Mouse (Mus musculus) CH12.LX (cell line): ENCODE data around the gene Entpd1.

Experiments
- CTCF ChIP-seq, 2 experiments: IDR thresholded peaks in 1 of 2; conservative IDR thresholded peaks in 1 of 2; 2 replicates each; pipeline ENCODE4 v1.5.1; 2011 to 2012; ENCODE audit warnings: low read depth in 2 of 2, low read length in 2 of 2, improper control_type of control experiment in 1 of 2, inconsistent platforms in 1 of 2, mild to moderate bottlenecking in 1 of 2, moderate library complexity in 1 of 2
- E2F4 ChIP-seq: IDR thresholded peaks from 2 replicates; pipeline ENCODE4 v1.6.1; 2011; ENCODE audit warnings: low read depth, low read length, improper control_type of control experiment; ENCODE audit not compliant: insufficient replicate concordance
- ETS1 ChIP-seq: conservative IDR thresholded peaks from 2 replicates; pipeline ENCODE4 v1.6.1; 2012; ENCODE audit warnings: low read depth, mild to moderate bottlenecking, inconsistent platforms, low read length, improper control_type of control experiment, moderate library complexity
- HCFC1 ChIP-seq: IDR thresholded peaks from 2 replicates; pipeline ENCODE4 v1.6.1; 2012; ENCODE audit warnings: low read depth, mild to moderate bottlenecking, inconsistent platforms, low read length, improper control_type of control experiment
- KAT2A ChIP-seq: IDR thresholded peaks from 2 replicates; pipeline ENCODE4 v1.6.1; 2012; ENCODE audit warnings: low read length, improper control_type of control experiment, inconsistent platforms; ENCODE audit not compliant: insufficient replicate concordance
- MAX ChIP-seq: IDR thresholded peaks from 2 replicates; pipeline ENCODE4 v1.6.1; 2011; ENCODE audit warnings: low read length, improper control_type of control experiment
- MEF2A ChIP-seq: IDR thresholded peaks from 2 replicates; pipeline ENCODE4 v1.6.1; 2014; ENCODE audit warnings: low read depth, mild to moderate bottlenecking, inconsistent platforms, low read length, improper control_type of control experiment, borderline replicate concordance
- MXI1 ChIP-seq: IDR thresholded peaks from 2 replicates; pipeline ENCODE4 v1.6.1; 2011; ENCODE audit warnings: mild to moderate bottlenecking, low read depth, low read length, improper control_type of control experiment
- MYC ChIP-seq: IDR thresholded peaks from 2 replicates; pipeline ENCODE4 v1.6.1; 2011; ENCODE audit warnings: low read depth, mild to moderate bottlenecking, improper control_type of control experiment, low read length
- NRF1 ChIP-seq: IDR thresholded peaks from 2 replicates; pipeline ENCODE4 v1.6.1; 2014; ENCODE audit warnings: low read depth, mild to moderate bottlenecking, inconsistent platforms, low read length, improper control_type of control experiment, moderate library complexity
- POLR2A ChIP-seq: IDR thresholded peaks from 2 replicates; pipeline ENCODE4 v1.6.1; 2011; ENCODE audit warnings: low read depth, mild to moderate bottlenecking, improper control_type of control experiment, low read length
- POLR2AphosphoS2 ChIP-seq: IDR thresholded peaks from 2 replicates; pipeline ENCODE4 v1.6.1; 2011; ENCODE audit warnings: low read depth, low read length, improper control_type of control experiment
- TCF12 ChIP-seq: IDR thresholded peaks from 2 replicates; pipeline ENCODE4 v1.6.1; 2014; ENCODE audit warnings: low read depth, mild to moderate bottlenecking, inconsistent platforms, low read length, improper control_type of control experiment
- ZC3H11A ChIP-seq: IDR thresholded peaks from 2 replicates; pipeline ENCODE4 v1.6.1; 2012; ENCODE audit warnings: low read depth, mild to moderate bottlenecking, inconsistent platforms, low read length, improper control_type of control experiment

DNA sequence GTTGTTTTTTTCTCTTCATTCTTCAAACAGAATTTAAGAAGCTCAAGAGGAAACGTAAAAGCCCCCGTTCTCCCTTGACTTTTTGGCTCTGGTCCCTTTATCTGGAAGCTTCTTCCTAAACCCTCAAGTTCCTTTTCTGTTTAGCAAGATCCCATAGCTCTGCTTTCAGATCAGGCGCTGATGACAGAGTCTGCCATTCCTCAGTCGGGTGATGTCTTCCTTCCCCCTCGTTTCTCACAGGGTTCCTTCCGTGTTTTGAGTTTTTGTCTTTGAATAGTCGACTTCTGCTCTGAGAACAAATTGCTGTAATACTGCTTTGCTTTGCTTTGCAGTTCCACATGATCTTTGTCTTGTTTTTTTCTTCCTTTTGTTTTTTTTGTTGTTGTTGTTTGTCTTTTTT lies 18.4 kb downstream of the Entpd1 start:
- TF ChIP-seq MXI1: no peak
- no peak for TF ChIP-seq HCFC1
- TF ChIP-seq POLR2A: no peak
- no peak for TF ChIP-seq CTCF (conservative IDR thresholded peaks at IDR 0.05 in 1 of 2, IDR thresholded peaks at IDR 0.05 in 1 of 2; ENCODE audit: low read depth in 2 of 2, low read length in 2 of 2)
- no peak for TF ChIP-seq POLR2AphosphoS2
- TF ChIP-seq KAT2A: no peak
- no peak for TF ChIP-seq TCF12
- no peak for TF ChIP-seq MAX
- no peak for TF ChIP-seq MYC
- no peak for TF ChIP-seq ZC3H11A
- TF ChIP-seq MEF2A: no peak
- TF ChIP-seq ETS1: no peak
- TF ChIP-seq E2F4: no peak
- TF ChIP-seq NRF1: no peak
